Mouse (Mus musculus) midbrain, postnatal 0 days (tissue): ENCODE measurements around the gene Olfr392. TPM values are rescaled to one million over a fixed set of nuclear protein-coding genes. Genes with fewer than 3 reads are reported as not detected.

Experiments
- ATAC-seq: fragments of 200-750 bp; cut with Nextera tagmentation; 2 replicates; pipeline ENCODE4 v1.8.0; 2017; ENCODE audit warnings: moderate number of reproducible peaks, mild to moderate bottlenecking, moderate TSS enrichment, moderate library complexity; ENCODE audit not compliant: low FRiP score
- DNase-seq: peaks from one replicate; pipeline ENCODE4 v3.0.0-alpha.2; 2015; ENCODE audit warnings: low spot score
- H3K27ac ChIP-seq: fragments of 300-500 bp; sonication (generic); 2 replicates; pipeline ENCODE4 v1.5.1; 2014; ENCODE audit warnings: low read depth, mild to moderate bottlenecking, low read length, mixed read lengths
- H3K27me3 ChIP-seq: fragments of 300-500 bp; sonication (generic); 2 replicates; pipeline ENCODE4 v1.6.1; 2014; ENCODE audit warnings: low read length, control low read depth, mixed read lengths; ENCODE audit not compliant: insufficient read depth
- H3K36me3 ChIP-seq: fragments of 300-500 bp; sonication (generic); 2 replicates; pipeline ENCODE4 v1.6.1; 2014; ENCODE audit warnings: low read length, control low read depth, mixed read lengths; ENCODE audit not compliant: insufficient read depth
- H3K4me1 ChIP-seq: fragments of 300-500 bp; sonication (generic); 2 replicates; pipeline ENCODE4 v1.6.1; 2014; ENCODE audit warnings: mild to moderate bottlenecking, control low read depth, antibody characterized with exemption, low read length, mixed read lengths; ENCODE audit not compliant: insufficient read depth
- H3K4me2 ChIP-seq: fragments of 300-500 bp; sonication (generic); 2 replicates; pipeline ENCODE4 v1.6.1; 2014; ENCODE audit warnings: low read depth, mild to moderate bottlenecking, low read length, mixed read lengths; ENCODE audit not compliant: poor library complexity, severe bottlenecking
- H3K4me3 ChIP-seq: fragments of 300-500 bp; sonication (generic); 2 replicates; pipeline ENCODE4 v1.5.1; 2014; ENCODE audit warnings: low read depth, mild to moderate bottlenecking, low read length, moderate library complexity
- H3K9ac ChIP-seq: fragments of 300-500 bp; sonication (generic); replicated peaks from 2 replicates; pipeline ENCODE4 v1.6.1; 2014; ENCODE audit warnings: mild to moderate bottlenecking, low read length, moderate library complexity, mixed read lengths; ENCODE audit not compliant: poor library complexity, severe bottlenecking
- H3K9me3 ChIP-seq: fragments of 300-500 bp; sonication (generic); 2 replicates; pipeline ENCODE4 v1.6.1; 2016; ENCODE audit warnings: low read length, control low read depth
- CTCF ChIP-seq: IDR thresholded peaks from 2 replicates; pipeline ENCODE4 v1.5.1; 2016; ENCODE audit warnings: antibody characterized with exemption, mild to moderate bottlenecking
- WGBS: fragments of 180-500 bp; shearing (Covaris S2); extraction: QIAGEN DNeasy Blood & Tissue Kit; methylation state at CpG from one replicate; pipeline ENCODE4 v1.1.7; 2014; 5-methylcytosine and 5-hydroxymethylcytosine counted together
- polyA plus RNA-seq: library from polyadenylated mRNA; unstranded; fragments of >200 nt; fragmentation: Nextera tagmentation; extraction: Ambion mirVana; gene quantifications from 2 replicates; pipeline ENCODE4 v1.2.1, GENCODE M21; 2015
- total RNA-seq: library from RNA; depleted of rRNA; stranded (reverse); fragments of >200 nt; gene quantifications from 2 replicates; pipeline ENCODE4 v1.2.3, GENCODE M21; 2014; rRNA removed

Olfr392 gene
- total RNA-seq (not detected in 2 replicates), polyA plus RNA-seq (not detected in 2 replicates)

DNA sequence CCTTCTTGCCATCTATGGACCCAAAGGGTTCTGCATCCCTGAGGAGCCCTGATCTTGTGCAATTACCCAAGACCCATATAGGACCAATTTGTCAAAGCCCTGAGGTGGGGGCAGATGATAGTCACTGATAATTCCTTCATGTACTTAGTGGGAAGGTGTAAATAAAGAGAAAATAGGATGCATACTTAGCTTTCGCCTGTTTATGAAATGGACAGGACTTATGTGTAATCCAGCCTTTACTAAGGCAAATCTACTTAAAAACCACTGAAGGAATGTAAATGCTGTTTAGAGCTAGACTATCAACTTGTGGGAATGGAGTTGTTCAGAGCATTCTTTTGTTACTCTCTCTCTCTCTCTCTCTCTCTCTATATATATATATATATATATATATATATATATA lies at the start of gene Olfr392:
Gene Olfr392, minus strand, starts transcription at position 101 of the 400 bp plus-strand sequence.
- no peak within 1 kb of the TSS for H3K27ac ChIP-seq
- H3K4me1 ChIP-seq: no peaks in the 10 kb centered on the region
- ATAC-seq (no peak), DNase-seq (no peak)
- no peaks in the 10 kb centered on the region for H3K36me3 ChIP-seq
- TF ChIP-seq CTCF: no peak
- no peak within 1 kb of the TSS for H3K4me3 ChIP-seq
- H3K9me3 ChIP-seq: peaks cover 4% of the 10 kb centered on the region; the same call in 1 of the 2 replicates
- no peak within 1 kb of the TSS for H3K9ac ChIP-seq
- H3K27me3 ChIP-seq: no peaks in the 10 kb centered on the region
- WGBS: 90% methylated on average over 1 of the region's 1 CpGs
- H3K4me2 ChIP-seq: no peak within 1 kb of the TSS

- Histone ChIP-seq H3K4me3 (no peak within 1 kb of the TSS), H3K36me3 (no peaks in the 10 kb centered on the region), H3K27me3 (no peaks in the 10 kb centered on the region), H3K27ac (no peak within 1 kb of the TSS), H3K9me3 (0 out of 2 replicates have a peak, but pooled peaks cover 5% of the 10 kb centered on the region), H3K4me1 (no peaks in the 10 kb centered on the region), H3K4me2 (no peak within 1 kb of the TSS), H3K9ac (no peak within 1 kb of the TSS)
- no peak for TF ChIP-seq CTCF
- ATAC-seq (no peak), DNase-seq (no peak)
These were observed 34.5 kb upstream of the Olfr392 start, which contains the start of gene Olfr393 for GRCm38 (mm10) chr11:73851354-73851753. Gene Olfr393 (minus strand): TSS chr11:73851454.

DNA sequence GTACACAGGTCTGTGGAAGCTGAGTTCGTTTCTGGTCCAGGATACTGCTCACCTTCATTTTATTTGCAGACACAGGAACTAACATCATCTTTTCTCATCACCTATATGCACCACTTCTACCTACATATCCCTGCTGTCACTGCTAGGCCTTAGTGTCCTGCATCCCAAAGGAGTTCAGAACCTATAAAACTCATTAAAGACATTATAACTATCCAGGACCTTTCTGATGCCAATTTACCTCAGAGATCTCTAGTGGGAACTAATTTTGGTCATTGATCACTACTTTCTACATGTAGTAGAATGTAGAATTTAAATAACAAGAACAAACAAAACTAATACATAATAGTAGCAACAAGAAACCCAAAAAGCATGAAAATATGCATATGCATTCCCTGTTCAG lies 13.9 kb downstream of the Olfr392 start, which contains the start of gene Olfr391-ps:
Gene Olfr391-ps, minus strand, starts transcription at position 101 of the 400 bp plus-strand sequence.
- Histone ChIP-seq H3K9me3 (peaks cover 8% of the 10 kb centered on the region; the same call in 1 of the 2 replicates), H3K4me3 (no peak within 1 kb of the TSS), H3K36me3 (no peaks in the 10 kb centered on the region), H3K27me3 (no peaks in the 10 kb centered on the region), H3K4me1 (no peaks in the 10 kb centered on the region), H3K27ac (no peak within 1 kb of the TSS), H3K9ac (no peak within 1 kb of the TSS), H3K4me2 (no peak within 1 kb of the TSS)
- no peak for TF ChIP-seq CTCF
- WGBS: 12% methylated on average over 1 of the region's 1 CpGs
- no peak for DNase-seq
- no peak for ATAC-seq

DNA sequence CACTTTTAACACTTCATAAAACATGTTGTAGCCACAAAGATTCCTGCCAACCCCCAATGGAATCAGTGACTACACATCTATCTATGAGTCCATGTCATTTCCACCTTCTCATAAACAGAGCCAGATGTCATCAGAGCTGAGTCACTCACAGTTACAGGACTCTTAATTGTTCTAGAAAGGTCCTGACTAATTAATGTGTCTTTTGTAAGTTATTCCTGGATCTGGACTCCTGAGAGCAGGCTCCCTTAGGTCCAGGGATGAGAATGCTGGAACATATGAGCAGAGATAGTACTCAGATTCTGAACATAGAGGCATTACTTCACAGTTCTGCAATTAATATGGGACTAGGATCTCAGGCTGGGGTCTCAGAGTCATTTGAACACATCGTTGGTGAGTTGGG lies 34.2 kb downstream of the Olfr392 start, which contains the start of gene Olfr390:
Gene Olfr390, plus strand, starts transcription at position 301 of the 400 bp plus-strand sequence.
- H3K4me1 ChIP-seq: no peaks in the 10 kb centered on the region
- DNase-seq (no peak), ATAC-seq (no peak)
- TF ChIP-seq CTCF: no peak
- no peaks in the 10 kb centered on the region for H3K9me3 ChIP-seq
- H3K27ac ChIP-seq: no peak within 1 kb of the TSS
- no peaks in the 10 kb centered on the region for H3K27me3 ChIP-seq
- no peak within 1 kb of the TSS for H3K9ac ChIP-seq
- H3K4me2 ChIP-seq: no peak within 1 kb of the TSS
- no peaks in the 10 kb centered on the region for H3K36me3 ChIP-seq
- H3K4me3 ChIP-seq: no peak within 1 kb of the TSS
- 76% methylated on average over 1 of the region's 1 CpGs for WGBS

DNA sequence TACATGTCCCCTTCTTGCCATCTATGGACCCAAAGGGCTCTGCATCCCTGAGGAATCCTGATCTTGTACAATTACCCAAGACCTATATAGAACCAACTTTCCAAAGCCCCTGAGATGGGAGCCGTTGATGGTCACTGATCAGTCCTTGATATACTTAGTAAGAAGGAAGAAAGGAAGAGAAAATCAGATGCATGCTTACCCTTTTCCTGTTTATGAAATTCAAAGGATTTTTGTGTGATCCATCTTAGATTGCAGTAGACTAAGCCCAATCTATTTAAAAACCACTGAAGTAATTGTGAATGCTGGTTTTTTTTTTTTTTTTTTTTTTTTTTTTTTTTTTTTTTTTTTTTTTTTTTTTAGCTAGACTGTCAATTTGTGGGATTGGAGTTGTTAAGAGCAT lies 36.2 kb downstream of the Olfr392 start, which contains the start of gene Olfr389:
Gene Olfr389, minus strand, starts transcription at position 101 of the 400 bp plus-strand sequence.
- H3K4me1 ChIP-seq: no peaks in the 10 kb centered on the region
- no peak for TF ChIP-seq CTCF
- no peaks in the 10 kb centered on the region for H3K36me3 ChIP-seq
- DNase-seq (no peak), ATAC-seq (no peak)
- no peak within 1 kb of the TSS for H3K4me3 ChIP-seq
- no peak within 1 kb of the TSS for H3K9ac ChIP-seq
- H3K4me2 ChIP-seq: no peak within 1 kb of the TSS
- no peaks in the 10 kb centered on the region for H3K9me3 ChIP-seq
- 86% methylated on average over 1 of the region's 1 CpGs for WGBS
- no peaks in the 10 kb centered on the region for H3K27me3 ChIP-seq
- no peak within 1 kb of the TSS for H3K27ac ChIP-seq

Other genes with a start within 250 kb of the Olfr392 start
- not detected in 2 replicates for gene Olfr385, start 224.0 kb downstream of the Olfr392 start, total RNA-seq
- gene Olfr385, start 224.0 kb downstream of the Olfr392 start, polyA plus RNA-seq: not detected in 2 replicates
- gene Olfr384, start 218.5 kb downstream of the Olfr392 start, total RNA-seq: not detected in 2 replicates
- gene Olfr384, start 218.5 kb downstream of the Olfr392 start, polyA plus RNA-seq: not detected in 2 replicates
- not detected in 2 replicates for gene Zfp735, start 128.3 kb downstream of the Olfr392 start, total RNA-seq
- not detected in 2 replicates for gene Zfp735, start 128.3 kb downstream of the Olfr392 start, polyA plus RNA-seq
- not detected in 2 replicates for gene Olfr389, start 36.3 kb downstream of the Olfr392 start, total RNA-seq
- not detected in 2 replicates for gene Olfr389, start 36.3 kb downstream of the Olfr392 start, polyA plus RNA-seq
- gene Olfr390, start 34.1 kb downstream of the Olfr392 start, total RNA-seq: not detected in 2 replicates
- gene Olfr390, start 34.1 kb downstream of the Olfr392 start, polyA plus RNA-seq: not detected in 2 replicates
- gene Olfr391-ps, start 14.0 kb downstream of the Olfr392 start, total RNA-seq: not detected in 2 replicates
- gene Olfr391-ps, start 14.0 kb downstream of the Olfr392 start, polyA plus RNA-seq: not detected in 2 replicates
- not detected in 2 replicates for gene Olfr393, start 34.4 kb upstream of the Olfr392 start, total RNA-seq
- gene Olfr393, start 34.4 kb upstream of the Olfr392 start, polyA plus RNA-seq: not detected in 2 replicates
- gene Olfr394, start 73.7 kb upstream of the Olfr392 start, total RNA-seq: not detected in 2 replicates
- gene Olfr394, start 73.7 kb upstream of the Olfr392 start, polyA plus RNA-seq: not detected in 2 replicates
- gene Olfr395, start 92.2 kb upstream of the Olfr392 start, total RNA-seq: not detected in 2 replicates
- gene Olfr395, start 92.2 kb upstream of the Olfr392 start, polyA plus RNA-seq: not detected in 2 replicates
- not detected in 2 replicates for gene Olfr23, start 119.6 kb upstream of the Olfr392 start, total RNA-seq
- gene Olfr23, start 119.6 kb upstream of the Olfr392 start, polyA plus RNA-seq: not detected in 2 replicates
- gene Olfr397, start 143.8 kb upstream of the Olfr392 start, total RNA-seq: not detected in 2 replicates
- gene Olfr397, start 143.8 kb upstream of the Olfr392 start, polyA plus RNA-seq: not detected in 2 replicates
- not detected in 2 replicates for gene Olfr398, start 173.4 kb upstream of the Olfr392 start, total RNA-seq
- not detected in 2 replicates for gene Olfr398, start 173.4 kb upstream of the Olfr392 start, polyA plus RNA-seq
- not detected in 2 replicates for gene Olfr139, start 239.5 kb upstream of the Olfr392 start, total RNA-seq
- not detected in 2 replicates for gene Olfr139, start 239.5 kb upstream of the Olfr392 start, polyA plus RNA-seq
- gene Olfr399, start 239.6 kb upstream of the Olfr392 start, total RNA-seq: not detected in 2 replicates
- gene Olfr399, start 239.6 kb upstream of the Olfr392 start, polyA plus RNA-seq: not detected in 2 replicates